In the genomic region with DNA sequence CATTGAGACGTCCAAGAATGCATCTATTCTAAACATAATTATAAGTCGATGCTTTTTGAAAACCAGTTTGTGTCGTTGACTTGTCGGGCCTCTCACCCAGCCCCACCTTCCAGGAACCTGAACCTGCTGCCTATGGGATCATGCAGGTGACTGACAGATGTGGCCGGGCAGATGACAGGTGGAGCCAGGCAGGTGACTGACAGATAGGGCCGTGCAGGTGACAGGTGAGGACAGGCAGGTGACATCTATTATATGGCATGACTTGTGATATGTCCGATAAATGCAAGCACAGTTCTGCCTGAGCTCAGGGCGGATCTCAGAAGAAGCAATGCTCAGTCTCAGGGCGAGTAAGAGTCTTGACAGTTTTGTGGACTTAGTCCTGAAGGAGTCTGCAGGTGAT, we compare ENCODE assay signal across 31 mouse cellular contexts. TPM values are rescaled to one million over a fixed set of nuclear protein-coding genes. Genes with fewer than 3 reads are reported as not detected.
"Had no signal": no experiment of that assay in that cellular context is flagged by ENCODE, and none has a peak within 500 bp of the region (broad histone marks: within the 10 kb centered on the region; RNA-seq: fewer than 3 reads in every experiment).

No protein-coding gene starts in this region.

- H3K4me1 ChIP-seq: heart, embryonic 12.5 days; hindbrain, embryonic 10.5 days; hindbrain, embryonic 12.5 days; kidney, embryonic 15.5 days; limb, embryonic 10.5 days; limb, embryonic 12.5 days; liver, embryonic 13.5 days; liver, embryonic 15.5 days had no signal

- ATAC-seq: hindbrain, embryonic 16.5 days; inflammation-experienced regulatory T-cells, adult 6 months had no signal

- H3K9ac ChIP-seq: heart, embryonic 12.5 days; hindbrain, embryonic 12.5 days; hindbrain, embryonic 14.5 days; kidney, embryonic 15.5 days; limb, embryonic 12.5 days; liver, embryonic 13.5 days; liver, embryonic 15.5 days had no signal

- H3K4me3 ChIP-seq: gastrocnemius, adult 2 months; heart, adult 2 months; heart, embryonic 12.5 days; hindbrain, embryonic 10.5 days; hindbrain, embryonic 12.5 days; kidney, embryonic 15.5 days; left cerebral cortex, adult 2 months; limb, embryonic 10.5 days; limb, embryonic 12.5 days; liver, embryonic 13.5 days; liver, embryonic 15.5 days had no signal

- H3K9me3 ChIP-seq: hindbrain, embryonic 10.5 days; hindbrain, embryonic 12.5 days; kidney, embryonic 15.5 days; limb, embryonic 10.5 days; liver, embryonic 13.5 days; liver, embryonic 15.5 days had no signal

- H3K4me2 ChIP-seq: heart, embryonic 12.5 days; hindbrain, embryonic 12.5 days; hindbrain, embryonic 14.5 days; kidney, embryonic 15.5 days; limb, embryonic 12.5 days; liver, embryonic 11.5 days; liver, embryonic 13.5 days; liver, embryonic 15.5 days had no signal

- DNase-seq: gastrocnemius, adult 2 months; gastrocnemius, postnatal 10 days; gastrocnemius, postnatal 25 days; heart, adult 2 months; heart, postnatal 10 days; heart, postnatal 4 days; kidney, adult 11 months; kidney, adult 2 months; kidney, adult 9 months; kidney, postnatal 25 days; kidney, postnatal 4 days; liver; liver, embryonic 13.5 days had no signal

- H3K27me3 ChIP-seq: heart, embryonic 12.5 days; hindbrain, embryonic 12.5 days; kidney, embryonic 15.5 days; limb, embryonic 12.5 days; liver, embryonic 13.5 days; liver, embryonic 15.5 days had no signal

- H3K36me3 ChIP-seq: heart, embryonic 12.5 days; hindbrain, embryonic 10.5 days; hindbrain, embryonic 12.5 days; kidney, embryonic 15.5 days; limb, embryonic 10.5 days; limb, embryonic 12.5 days; liver, embryonic 13.5 days; liver, embryonic 15.5 days had no signal

- H3K27ac ChIP-seq: gastrocnemius, adult 2 months; heart, adult 2 months; hindbrain, embryonic 10.5 days; hindbrain, embryonic 12.5 days; hindbrain, embryonic 14.5 days; kidney, embryonic 15.5 days; kidney, postnatal 0 days; left cerebral cortex, adult 2 months; limb, embryonic 10.5 days; limb, embryonic 12.5 days; liver, embryonic 13.5 days; liver, embryonic 15.5 days had no signal

RNA-seq across cellular contexts. Expression of a gene that starts 6.8 kb away (rescaled TPM):
- total RNA-seq: granulocyte monocyte progenitor cell, adult 5-6 weeks; layer of hippocampus, adult 8-10 months; layer of hippocampus, postnatal 25 days; left cerebral cortex, adult 2 months; left cerebral cortex, postnatal 14 days; left cerebral cortex, postnatal 36 days had no signal
- polyA plus RNA-seq: inflammation-experienced regulatory T-cells, adult 6 months had no signal

RNA-seq across cellular contexts. Expression of a gene that starts 33.6 kb away (rescaled TPM):
- polyA plus RNA-seq: inflammation-experienced regulatory T-cells, adult 6 months had no signal
